Mouse (Mus musculus): ENCODE data around the gene Zfp512b.

The Zfp512b gene

GRCm38 (mm10) chr2:181572921-181573920 is 19.4 kb downstream of the Zfp512b start:
- no peak for DNase-seq

- no peak for DNase-seq
These were observed 20.5 kb downstream of the Zfp512b start for GRCm38 (mm10) chr2:181571941-181572670.

- peak; percentile 19 for DNase-seq
These were observed 21.5 kb downstream of the Zfp512b start for GRCm38 (mm10) chr2:181570921-181571595.

GRCm38 (mm10) chr2:181570375-181570774 is 22.2 kb downstream of the Zfp512b start:
- no peak for DNase-seq

- DNase-seq: no peak
These were observed 22.7 kb downstream of the Zfp512b start for GRCm38 (mm10) chr2:181569856-181570255.

- peak; percentile 69 for DNase-seq
These were observed 24.2 kb downstream of the Zfp512b start for GRCm38 (mm10) chr2:181568272-181569008.

GRCm38 (mm10) chr2:181567338-181567737 is 25.3 kb downstream of the Zfp512b start:
- no peak for DNase-seq

- DNase-seq: no peak
These were observed 38.8 kb downstream of the Zfp512b start for GRCm38 (mm10) chr2:181553772-181554171.

GRCm38 (mm10) chr2:181550233-181550632 is 42.4 kb downstream of the Zfp512b start:
- no peak for DNase-seq

GRCm38 (mm10) chr2:181548682-181549081 is 43.9 kb downstream of the Zfp512b start:
- DNase-seq: no peak

- no peak for DNase-seq
These were observed 44.4 kb downstream of the Zfp512b start for GRCm38 (mm10) chr2:181548227-181548626.

GRCm38 (mm10) chr2:181546142-181546541 is 46.5 kb downstream of the Zfp512b start:
- DNase-seq: no peak

- no peak for DNase-seq
These were observed 50.7 kb downstream of the Zfp512b start for GRCm38 (mm10) chr2:181541761-181542380.

- peak; percentile 83 for DNase-seq
These were observed 55.1 kb downstream of the Zfp512b start for GRCm38 (mm10) chr2:181537444-181538047.

GRCm38 (mm10) chr2:181536410-181536809 is 56.2 kb downstream of the Zfp512b start:
- no peak for DNase-seq

GRCm38 (mm10) chr2:181532589-181532988 is 60.0 kb downstream of the Zfp512b start:
- DNase-seq: no peak
